Mouse (Mus musculus) forebrain, postnatal 0 days (tissue): ENCODE data around the gene Hes1. TPM values are rescaled to one million over a fixed set of nuclear protein-coding genes. Genes with fewer than 3 reads are reported as not detected.

Experiments
- ATAC-seq: fragments of 200-750 bp; cut with Nextera tagmentation; 2 replicates; pipeline ENCODE4 v1.8.0; 2017; ENCODE audit warnings: mild to moderate bottlenecking, moderate library complexity
- DNase-seq: peaks from one replicate; pipeline ENCODE4 v3.0.0-alpha.2; 2015
- H3K27ac ChIP-seq: fragments of 300-500 bp; sonication (generic); 2 replicates; pipeline ENCODE4 v1.5.1; 2014; ENCODE audit warnings: low read depth, mild to moderate bottlenecking, antibody characterized with exemption, low read length, moderate library complexity, mixed read lengths
- H3K27me3 ChIP-seq: fragments of 300-500 bp; sonication (generic); 2 replicates; pipeline ENCODE4 v1.6.1; 2014; ENCODE audit warnings: mild to moderate bottlenecking, low read length, mixed read lengths; ENCODE audit not compliant: insufficient read depth
- H3K36me3 ChIP-seq: fragments of 300-500 bp; sonication (generic); 2 replicates; pipeline ENCODE4 v1.6.1; 2014; ENCODE audit warnings: mild to moderate bottlenecking, moderate library complexity; ENCODE audit not compliant: insufficient read depth
- H3K4me1 ChIP-seq: fragments of 300-500 bp; sonication (generic); 2 replicates; pipeline ENCODE4 v1.6.1; 2014; ENCODE audit warnings: antibody characterized with exemption; ENCODE audit not compliant: insufficient read depth
- H3K4me2 ChIP-seq: fragments of 300-500 bp; sonication (generic); 2 replicates; pipeline ENCODE4 v1.6.1; 2014; ENCODE audit warnings: low read depth, mild to moderate bottlenecking, moderate library complexity
- H3K4me3 ChIP-seq: fragments of 300-500 bp; sonication (generic); 2 replicates; pipeline ENCODE4 v1.5.1; 2014; ENCODE audit warnings: low read depth, low read length, mixed read lengths
- H3K9ac ChIP-seq: fragments of 300-500 bp; sonication (generic); 2 replicates; pipeline ENCODE4 v1.6.1; 2014; ENCODE audit warnings: mild to moderate bottlenecking
- H3K9me3 ChIP-seq: fragments of 300-500 bp; sonication (generic); 2 replicates; pipeline ENCODE4 v1.6.1; 2016; ENCODE audit warnings: low read length
- CTCF ChIP-seq: sonication (generic); IDR thresholded peaks from 2 replicates; pipeline ENCODE4 v1.5.1; 2016; ENCODE audit warnings: antibody characterized with exemption, control low read depth, low read depth
- WGBS: fragments of 180-500 bp; shearing (Covaris S2); extraction: QIAGEN DNeasy Blood & Tissue Kit; methylation state at CpG from one replicate; pipeline ENCODE4 v1.1.7; 2014; 5-methylcytosine and 5-hydroxymethylcytosine counted together
- polyA plus RNA-seq: library from polyadenylated mRNA; unstranded; fragments of >200 nt; fragmentation: Nextera tagmentation; extraction: Ambion mirVana; gene quantifications from 2 replicates; pipeline ENCODE4 v1.2.1, GENCODE M21; 2015
- total RNA-seq: library from RNA; depleted of rRNA; stranded (reverse); fragments of >200 nt; gene quantifications from 2 replicates; pipeline ENCODE4 v1.2.3, GENCODE M21; 2014

Hes1 gene
- total and polyA plus RNA-seq, 2 experiments from 2014 or later: 6.9 to 11.2 TPM

DNA sequence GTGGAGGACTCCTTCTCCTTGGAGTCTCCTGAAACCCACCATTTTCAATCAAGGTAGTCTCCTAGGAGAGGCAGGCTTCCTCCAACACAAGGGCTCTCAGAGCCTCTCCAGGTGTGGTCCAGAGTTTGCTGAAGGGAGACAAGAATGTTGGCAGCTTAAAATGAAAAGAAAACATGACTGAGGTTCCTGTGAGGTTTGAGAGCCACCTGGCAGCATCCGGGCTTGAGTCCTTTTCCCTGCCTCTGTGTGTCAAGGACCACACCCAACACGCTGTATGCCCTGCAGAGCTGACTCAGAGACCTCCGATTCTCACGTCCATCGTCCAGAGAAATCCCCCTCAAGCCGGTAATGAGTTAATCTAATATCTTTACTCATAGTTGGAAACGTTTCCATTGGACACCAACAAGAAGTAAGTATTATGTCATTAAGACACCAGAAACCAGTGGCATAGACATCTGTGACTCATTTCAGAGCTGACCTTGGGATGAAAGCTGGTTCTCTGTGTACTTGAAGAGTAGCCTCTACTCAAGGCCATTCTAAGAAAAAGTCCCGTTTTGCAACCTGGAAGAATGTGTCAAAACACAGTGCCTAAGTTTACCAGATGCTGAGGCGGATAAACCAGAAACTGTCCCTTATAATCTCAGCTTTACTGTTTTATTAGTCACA lies 26.1 kb downstream of the Hes1 start:
- no peaks in the 10 kb centered on the region for H3K27me3 ChIP-seq
- no peak overlapping the region for H3K4me2 ChIP-seq
- ATAC-seq (no peak), DNase-seq (no peak)
- no peak overlapping the region for H3K27ac ChIP-seq
- 91% methylated on average over 9 of the region's 9 CpGs for WGBS
- H3K4me1 ChIP-seq: no peaks in the 10 kb centered on the region
- no peak overlapping the region for H3K9ac ChIP-seq
- H3K4me3 ChIP-seq: no peak overlapping the region
- TF ChIP-seq CTCF: no peak
- H3K9me3 ChIP-seq: no peaks in the 10 kb centered on the region
- H3K36me3 ChIP-seq: no peaks in the 10 kb centered on the region

DNA sequence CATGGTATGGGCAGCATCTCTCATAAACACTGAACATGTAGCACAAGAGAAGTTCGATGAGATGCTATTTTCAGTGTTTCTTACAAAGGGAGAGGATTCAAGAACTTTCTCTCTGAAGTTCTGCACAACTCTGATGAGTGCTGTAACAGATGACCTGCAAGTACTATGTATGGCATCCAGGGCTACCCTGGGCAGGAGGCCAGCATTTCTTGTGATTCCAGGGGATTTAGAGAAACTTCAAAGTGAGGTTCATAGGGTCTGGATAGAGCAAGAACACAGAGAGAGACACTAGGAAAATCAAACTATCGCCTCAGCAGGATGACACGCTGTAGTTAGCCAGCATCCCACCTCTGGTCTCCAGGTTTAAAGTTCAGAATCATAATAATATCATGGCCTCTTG lies 31.9 kb downstream of the Hes1 start:
- TF ChIP-seq CTCF: no peak
- 74% methylated on average over 3 of the region's 3 CpGs for WGBS
- no peak overlapping the region for H3K27ac ChIP-seq
- no peak overlapping the region for H3K9ac ChIP-seq
- H3K36me3 ChIP-seq: no peaks in the 10 kb centered on the region
- H3K4me2 ChIP-seq: no peak overlapping the region
- DNase-seq (no peak), ATAC-seq (no peak)
- no peaks in the 10 kb centered on the region for H3K9me3 ChIP-seq
- H3K4me3 ChIP-seq: no peak overlapping the region
- no peaks in the 10 kb centered on the region for H3K27me3 ChIP-seq
- H3K4me1 ChIP-seq: no peaks in the 10 kb centered on the region

DNA sequence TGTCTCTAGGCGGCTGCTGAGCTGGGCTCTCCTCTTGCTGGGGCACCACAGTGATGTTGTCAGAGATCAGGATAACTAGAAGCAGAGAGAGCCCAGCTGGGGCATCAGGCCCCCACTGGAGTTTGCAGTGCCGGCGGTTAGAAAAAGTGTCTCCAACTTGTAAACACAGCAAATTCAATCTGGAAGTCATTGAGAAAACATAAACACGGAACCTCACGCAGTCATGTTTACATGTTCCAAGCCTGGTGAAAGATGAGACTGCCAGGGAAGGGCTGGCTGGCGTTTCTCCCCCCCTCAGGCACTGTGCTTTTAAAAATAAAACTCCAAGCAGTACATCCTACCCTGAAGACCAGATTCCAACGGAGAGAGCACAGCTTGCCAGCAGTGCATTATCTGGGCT lies 32.3 kb downstream of the Hes1 start:
- Histone ChIP-seq H3K4me2 (no peak overlapping the region), H3K4me1 (no peaks in the 10 kb centered on the region), H3K27me3 (no peaks in the 10 kb centered on the region), H3K9ac (no peak overlapping the region), H3K4me3 (no peak overlapping the region), H3K27ac (no peak overlapping the region), H3K36me3 (no peaks in the 10 kb centered on the region), H3K9me3 (no peaks in the 10 kb centered on the region)
- TF ChIP-seq CTCF: no peak
- WGBS: 41% methylated on average over 7 of the region's 7 CpGs
- ATAC-seq (no peak), DNase-seq (peak; percentile 11)

DNA sequence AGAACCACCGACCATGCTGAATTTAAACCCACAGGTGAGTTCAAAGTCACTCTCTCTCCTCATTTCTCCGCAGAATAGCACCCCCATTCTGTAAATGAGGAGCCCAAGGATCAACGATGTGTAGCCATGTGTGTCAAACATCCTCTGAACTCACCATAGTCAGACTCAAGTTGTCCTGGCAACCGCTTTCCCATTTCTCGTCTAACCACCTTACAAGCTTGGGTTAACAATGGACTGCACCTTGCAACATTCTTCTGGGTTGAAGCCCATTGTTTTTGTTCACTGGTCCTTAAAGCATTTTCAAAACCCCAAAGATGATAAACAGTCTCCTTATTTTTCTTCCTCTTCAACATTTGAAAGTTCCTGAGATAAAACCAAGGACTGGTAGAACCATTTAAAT lies 34.9 kb downstream of the Hes1 start:
- Histone ChIP-seq H3K27me3 (no peaks in the 10 kb centered on the region), H3K4me3 (no peak overlapping the region), H3K4me2 (no peak overlapping the region), H3K9me3 (no peaks in the 10 kb centered on the region), H3K4me1 (no peaks in the 10 kb centered on the region), H3K27ac (no peak overlapping the region), H3K9ac (no peak overlapping the region), H3K36me3 (no peaks in the 10 kb centered on the region)
- ATAC-seq (no peak), DNase-seq (no peak)
- no peak for TF ChIP-seq CTCF
- WGBS: 42% methylated on average over 5 of the region's 5 CpGs

DNA sequence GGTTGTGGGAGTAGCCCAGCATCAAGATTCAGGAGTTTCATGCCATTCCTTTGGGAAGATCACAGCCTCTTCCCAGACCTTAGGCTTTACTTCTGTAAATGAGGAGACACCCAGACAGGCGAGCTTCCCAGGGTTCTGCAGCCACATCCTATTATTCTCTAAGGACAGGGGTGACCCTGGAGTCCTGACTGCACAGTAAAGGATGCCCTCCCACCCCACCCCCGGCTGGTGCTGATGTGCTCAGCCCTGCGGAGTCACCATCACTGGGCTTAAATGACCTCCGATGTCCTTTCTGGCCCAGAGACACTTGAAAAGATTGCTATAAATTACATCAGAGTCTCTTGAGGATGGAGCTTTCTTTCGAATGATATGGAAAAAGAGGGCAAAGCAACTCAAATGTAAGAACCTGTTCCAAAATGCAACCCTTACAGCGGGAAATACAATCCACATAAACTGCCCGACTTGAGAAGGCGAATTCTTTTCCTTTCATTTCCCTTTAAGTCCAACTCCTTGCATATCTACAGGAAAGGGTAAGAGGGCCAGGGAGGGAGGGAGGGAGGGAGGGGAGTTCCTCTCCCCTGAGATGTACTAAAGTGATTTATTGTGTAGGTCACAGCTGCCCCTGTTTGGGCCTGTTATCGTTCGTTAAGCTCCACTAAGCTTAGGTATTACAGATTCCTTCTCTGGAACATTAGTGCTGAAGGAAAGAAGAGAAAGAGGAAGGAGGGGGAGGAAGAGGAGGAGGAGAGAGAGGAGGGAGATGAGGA lies 38.1 kb downstream of the Hes1 start:
- Histone ChIP-seq H3K4me3 (no peak overlapping the region), H3K4me1 (no peaks in the 10 kb centered on the region), H3K9ac (no peak overlapping the region), H3K27ac (no peak overlapping the region), H3K9me3 (no peaks in the 10 kb centered on the region), H3K27me3 (no peaks in the 10 kb centered on the region), H3K4me2 (no peak overlapping the region), H3K36me3 (no peaks in the 10 kb centered on the region)
- ATAC-seq (no peak), DNase-seq (no peak)
- 40% methylated on average over 10 of the region's 10 CpGs for WGBS
- no peak for TF ChIP-seq CTCF

DNA sequence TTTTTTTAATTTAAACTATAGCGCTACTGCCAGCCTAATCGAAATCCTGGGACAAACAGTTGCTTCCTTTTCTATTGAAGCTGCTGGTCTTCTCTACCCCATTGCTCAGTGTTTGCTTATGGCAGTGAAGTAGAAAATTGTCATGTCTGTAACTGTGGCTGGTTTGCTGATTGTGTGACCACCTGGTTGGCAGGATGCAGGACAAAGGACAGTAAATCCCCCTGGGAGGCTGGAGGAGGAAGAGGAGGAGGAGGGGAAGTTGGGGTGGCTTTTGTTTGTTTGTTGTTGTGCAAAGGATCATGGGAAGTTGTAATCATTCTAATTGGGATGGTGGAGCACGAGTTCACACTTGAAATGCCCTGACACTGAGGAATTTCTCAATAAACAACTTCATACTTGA lies 38.8 kb downstream of the Hes1 start:
- no peak overlapping the region for H3K27ac ChIP-seq
- no peak for DNase-seq
- ATAC-seq: no peak

DNA sequence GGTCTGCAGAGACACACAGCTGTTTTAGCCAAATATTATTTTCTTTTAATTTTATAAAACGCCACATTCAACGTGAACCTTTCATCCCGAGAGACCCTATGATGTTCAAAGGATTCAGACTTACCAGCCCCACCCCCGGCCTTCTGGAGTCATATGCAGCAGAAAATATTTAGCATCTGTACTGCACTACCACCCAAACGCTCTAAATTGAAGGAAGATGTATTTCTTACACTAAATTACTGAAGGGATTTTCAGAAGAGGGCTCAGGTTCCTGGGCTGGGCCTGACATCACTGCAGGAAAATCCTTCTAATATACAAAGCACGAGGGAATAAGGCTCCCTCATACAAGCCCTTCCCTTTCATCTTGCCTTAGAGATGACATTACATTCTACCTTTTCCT lies 39.3 kb downstream of the Hes1 start:
- no peak overlapping the region for H3K27ac ChIP-seq
- ATAC-seq (no peak), DNase-seq (no peak)
- H3K27me3 ChIP-seq: no peaks in the 10 kb centered on the region
- no peak overlapping the region for H3K9ac ChIP-seq
- no peak overlapping the region for H3K4me3 ChIP-seq
- H3K4me2 ChIP-seq: no peak overlapping the region
- TF ChIP-seq CTCF: no peak
- H3K9me3 ChIP-seq: no peaks in the 10 kb centered on the region
- H3K4me1 ChIP-seq: no peaks in the 10 kb centered on the region
- H3K36me3 ChIP-seq: no peaks in the 10 kb centered on the region
- 59% methylated on average over 6 of the region's 6 CpGs for WGBS

More for the DNA sequence above, 38.8 kb downstream of the Hes1 start:
- no peak overlapping the region for H3K9ac ChIP-seq
- H3K9me3 ChIP-seq: no peaks in the 10 kb centered on the region
- H3K36me3 ChIP-seq: no peaks in the 10 kb centered on the region
- H3K4me1 ChIP-seq: no peaks in the 10 kb centered on the region
- H3K27me3 ChIP-seq: no peaks in the 10 kb centered on the region
- no peak overlapping the region for H3K4me3 ChIP-seq
- WGBS: 21% methylated on average over 3 of the region's 3 CpGs
- no peak overlapping the region for H3K4me2 ChIP-seq
- TF ChIP-seq CTCF: no peak
